Mouse (Mus musculus): ENCODE data around the gene Btn1a1.

Gene Btn1a1

GRCm38 (mm10) chr13:23425505-23425904 lies 40.2 kb downstream of the Btn1a1 start:
- ATAC-seq (ENCODE audit: insufficient number of reproducible peaks, low FRiP score, low TSS enrichment), result 0 out of 2 replicates have a peak, but pooled peaks have one; percentile 4

- ATAC-seq (ENCODE audit: insufficient number of reproducible peaks, low FRiP score, low TSS enrichment), result peak; percentile 84
Observed at GRCm38 (mm10) chr13:23424494-23425325, 41.0 kb downstream of the Btn1a1 start.

- no peak for ATAC-seq (ENCODE audit: insufficient number of reproducible peaks, low FRiP score, low TSS enrichment)
Observed at GRCm38 (mm10) chr13:23424052-23424380, 41.7 kb downstream of the Btn1a1 start.

- ATAC-seq (ENCODE audit: insufficient number of reproducible peaks, low FRiP score, low TSS enrichment), result peak; percentile 51; the same call in 1 of the 2 replicates
Observed at GRCm38 (mm10) chr13:23423286-23424051, 42.2 kb downstream of the Btn1a1 start, which contains the start of gene Abt1. Gene Abt1, minus strand, starts transcription at chr13:23423866.

- ATAC-seq (ENCODE audit: insufficient number of reproducible peaks, low FRiP score, low TSS enrichment), result no peak
Observed at GRCm38 (mm10) chr13:23422351-23422750, 43.4 kb downstream of the Btn1a1 start.

- no peak; the same call in 1 of the 2 replicates for ATAC-seq (ENCODE audit: insufficient number of reproducible peaks, low FRiP score, low TSS enrichment)
Observed at GRCm38 (mm10) chr13:23412630-23413521, 52.8 kb downstream of the Btn1a1 start.

GRCm38 (mm10) chr13:23412211-23412629 lies 53.5 kb downstream of the Btn1a1 start:
- peak; percentile 46; the same call in 1 of the 2 replicates for ATAC-seq (ENCODE audit: insufficient number of reproducible peaks, low FRiP score, low TSS enrichment)

- ATAC-seq (ENCODE audit: insufficient number of reproducible peaks, low FRiP score, low TSS enrichment), result 0 out of 2 replicates have a peak, but pooled peaks have one; percentile 37
Observed at GRCm38 (mm10) chr13:23411311-23412210, 54.1 kb downstream of the Btn1a1 start.

- no peak for ATAC-seq (ENCODE audit: insufficient number of reproducible peaks, low FRiP score, low TSS enrichment)
Observed at GRCm38 (mm10) chr13:23410632-23411031, 55.1 kb downstream of the Btn1a1 start.
